Mouse (Mus musculus) yolk sac, embryonic 10.5 days (tissue): Measurements from ENCODE around the gene Stk11.

Experiments used
- DNase-seq: peaks from one replicate; pipeline ENCODE4 v3.0.0-alpha.2; 2017; ENCODE audit warnings: low spot score

Gene Stk11

DNA sequence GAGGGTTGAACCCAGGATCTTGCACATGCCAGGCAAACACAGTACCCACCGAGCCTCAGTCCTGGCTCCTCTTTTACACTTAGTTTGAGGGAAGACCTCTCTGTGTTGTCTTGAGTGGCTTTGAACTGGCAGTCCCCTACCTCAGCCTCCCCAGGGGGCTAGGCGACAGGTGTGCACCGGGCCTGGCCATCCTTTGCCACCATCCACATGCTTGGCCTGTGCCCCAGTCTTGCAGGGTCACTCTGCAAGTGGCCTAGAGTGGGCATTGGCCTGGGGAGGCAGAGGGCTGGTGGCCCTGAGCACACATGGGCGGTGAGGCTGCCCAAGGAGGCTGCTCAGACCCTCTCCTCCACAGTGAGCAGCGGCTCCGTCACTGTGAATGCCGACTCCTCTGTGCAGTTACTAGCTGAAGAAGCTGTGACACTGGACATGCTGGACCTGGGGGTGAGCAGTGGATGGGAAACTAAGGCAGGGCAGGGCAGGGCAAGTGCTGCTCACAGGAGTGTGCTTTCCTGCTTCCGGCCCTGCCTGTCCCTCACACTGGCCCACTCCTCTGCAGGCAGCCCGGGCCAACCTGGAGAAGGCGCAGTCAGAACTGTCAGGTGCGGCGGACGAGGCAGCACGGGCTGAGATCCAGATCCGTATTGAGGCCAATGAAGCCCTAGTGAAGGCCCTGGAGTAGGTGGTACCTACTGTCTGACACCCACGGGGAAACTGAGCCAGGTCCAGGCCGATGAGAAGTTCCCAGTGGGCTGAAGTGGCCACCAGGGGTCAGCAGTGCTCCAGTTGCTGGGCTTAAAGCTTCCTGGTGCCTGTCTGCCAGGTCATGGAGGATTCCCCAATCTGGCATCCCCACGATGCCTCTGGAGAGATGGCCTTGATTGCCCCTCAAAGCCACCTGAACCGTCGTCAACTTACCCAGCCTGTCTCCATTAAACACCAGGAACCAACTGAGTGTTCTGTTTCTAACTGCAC is 29.5 kb downstream of the Stk11 start:
- DNase-seq = no peak

GRCm38 (mm10) chr10:80145896-80146295 is 30.3 kb downstream of the Stk11 start:
- DNase-seq = no peak

GRCm38 (mm10) chr10:80146568-80147011 is 31.0 kb downstream of the Stk11 start:
- DNase-seq = no peak

GRCm38 (mm10) chr10:80147146-80147718 is 31.6 kb downstream of the Stk11 start:
- DNase-seq = no peak

DNA sequence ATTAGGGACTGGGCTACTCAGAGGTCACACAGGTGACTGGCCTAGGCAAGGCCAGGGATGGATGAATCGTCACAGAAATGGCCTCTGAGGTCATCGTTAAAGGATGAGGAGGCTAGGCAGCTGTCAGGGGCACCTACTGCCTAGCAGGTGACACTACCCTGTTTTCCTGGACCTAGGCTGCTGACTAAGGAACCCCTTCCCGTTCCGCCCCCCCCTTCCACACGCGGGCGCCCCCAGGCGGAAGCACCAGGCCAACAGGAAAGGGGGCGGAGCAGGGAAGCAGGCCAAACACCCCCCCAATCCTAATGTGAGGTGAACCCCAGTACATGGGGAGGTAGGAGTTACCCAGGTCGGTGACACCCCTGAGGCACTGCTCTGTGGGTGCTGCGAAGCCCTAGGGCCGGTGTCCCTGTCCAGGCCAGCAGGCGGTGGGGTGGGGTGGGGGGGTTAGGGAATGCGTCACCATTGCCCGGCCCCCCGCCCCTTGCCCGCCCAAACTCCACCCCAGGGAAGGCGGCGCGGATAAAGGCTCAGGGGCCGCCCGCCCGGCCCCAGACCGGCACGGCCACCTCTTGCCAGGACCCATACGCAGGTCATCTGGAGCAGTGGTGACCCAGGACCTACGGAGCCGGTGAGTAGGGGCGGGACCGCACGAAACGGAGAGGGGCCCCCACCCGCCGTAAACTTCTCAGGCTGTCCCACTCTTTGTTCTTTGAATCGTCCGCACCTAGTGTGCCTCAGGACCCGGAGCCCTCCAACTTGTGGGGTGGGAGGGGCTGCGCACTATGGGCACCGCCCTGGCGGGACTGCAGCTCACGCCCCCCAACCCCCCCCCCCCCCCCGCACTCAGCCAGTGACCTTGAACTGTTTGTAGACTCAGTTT is 32.4 kb downstream of the Stk11 start, which contains the start of gene Midn:
Gene Midn, plus strand, starts transcription at position 554 of the 883 bp plus-strand sequence.
- DNase-seq = peak; percentile 94

GRCm38 (mm10) chr10:80148610-80149290 is 33.1 kb downstream of the Stk11 start:
- DNase-seq = peak; percentile 94

DNA sequence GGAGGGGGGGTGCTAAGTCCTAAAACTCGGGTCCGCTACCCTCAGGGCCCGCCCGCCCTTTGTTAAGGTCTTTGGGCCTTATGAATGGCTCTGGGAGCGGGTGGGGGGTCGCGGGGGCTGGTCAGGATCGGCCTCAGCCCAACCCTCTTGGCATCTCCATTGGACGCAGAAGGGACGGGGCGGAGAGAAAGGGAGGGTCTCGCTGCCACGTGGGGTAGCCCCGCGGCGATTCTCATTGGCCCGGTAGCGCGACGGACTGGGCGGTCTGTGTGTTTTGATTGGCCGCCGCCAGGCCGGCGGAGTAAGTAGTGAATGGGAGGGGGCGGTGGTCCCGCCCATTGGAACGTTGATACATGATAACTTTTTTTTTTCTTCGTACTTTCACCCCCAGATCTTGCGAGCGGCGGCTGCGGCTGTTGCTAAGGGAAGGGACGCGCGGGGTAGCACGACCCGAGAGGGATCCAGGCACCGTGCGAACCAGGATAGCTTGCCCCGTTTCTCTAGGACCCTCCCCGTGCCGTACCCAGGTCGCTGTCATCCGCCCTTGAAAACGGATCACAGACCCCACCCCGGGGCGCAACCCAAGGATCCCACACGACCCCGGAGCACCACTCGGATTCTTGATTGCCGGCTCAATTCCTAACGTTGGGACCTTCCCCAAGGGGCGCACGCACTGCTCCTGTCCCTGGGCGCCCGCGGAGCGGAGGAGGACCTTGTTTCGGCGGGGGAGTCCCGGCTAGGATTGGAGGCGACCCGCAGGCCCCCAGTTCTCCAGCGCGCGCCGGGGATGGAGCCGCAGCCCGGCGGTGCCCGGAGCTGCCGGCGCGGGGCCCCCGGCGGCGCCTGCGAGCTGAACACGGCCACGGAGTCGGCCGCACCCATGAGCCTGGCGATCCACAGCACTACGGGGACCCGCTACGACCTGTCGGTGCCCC is 34.0 kb downstream of the Stk11 start:
- DNase-seq = peak; percentile 99

DNA sequence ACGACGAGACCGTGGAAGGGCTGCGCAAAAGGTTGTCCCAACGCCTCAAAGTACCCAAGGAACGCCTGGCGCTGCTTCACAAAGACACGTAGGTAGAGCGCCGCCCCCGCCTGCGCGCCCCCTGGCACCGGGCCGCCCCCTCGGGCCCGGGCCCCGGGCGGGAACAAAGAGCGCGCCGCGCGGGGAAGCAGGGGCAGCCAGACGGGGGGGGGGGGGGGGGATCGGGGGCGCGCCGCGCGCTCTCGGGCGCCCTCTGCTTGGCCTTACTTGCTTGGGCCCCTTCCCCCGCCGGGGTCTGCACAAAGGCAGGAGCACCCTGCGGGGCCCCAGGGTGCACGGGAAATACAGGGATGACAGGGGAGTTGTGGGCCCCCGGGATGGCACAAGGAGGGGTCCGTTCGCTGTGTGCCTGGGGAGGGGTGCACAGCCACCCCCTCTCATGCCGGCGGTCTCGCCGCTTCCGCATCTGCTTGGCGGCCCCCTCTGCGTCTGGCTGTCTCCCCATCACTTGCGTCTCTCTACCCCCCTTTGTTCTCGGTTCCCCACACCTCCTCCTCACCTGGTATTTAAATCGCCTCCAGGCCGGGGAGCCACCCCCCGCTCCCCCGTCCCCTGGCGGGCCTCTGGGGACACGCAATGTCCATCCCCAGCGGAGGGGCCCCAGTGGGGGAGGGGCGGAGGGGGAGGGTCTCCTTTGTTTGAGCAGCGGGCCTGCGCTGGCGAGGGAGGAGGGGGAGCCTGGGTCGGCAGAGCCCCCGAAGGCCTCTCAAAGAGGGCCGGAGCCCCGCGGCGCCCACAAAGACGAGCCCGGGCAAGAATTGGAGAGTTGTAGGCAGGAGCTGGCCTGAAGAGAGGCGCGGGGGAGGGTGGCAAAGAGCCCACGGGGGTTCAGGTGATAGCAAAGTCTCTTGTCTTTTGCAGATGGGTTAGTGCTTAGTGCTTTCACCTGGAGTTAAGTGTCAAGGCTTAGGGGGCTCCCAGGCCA is 34.9 kb downstream of the Stk11 start:
- DNase-seq = peak; percentile 82

DNA sequence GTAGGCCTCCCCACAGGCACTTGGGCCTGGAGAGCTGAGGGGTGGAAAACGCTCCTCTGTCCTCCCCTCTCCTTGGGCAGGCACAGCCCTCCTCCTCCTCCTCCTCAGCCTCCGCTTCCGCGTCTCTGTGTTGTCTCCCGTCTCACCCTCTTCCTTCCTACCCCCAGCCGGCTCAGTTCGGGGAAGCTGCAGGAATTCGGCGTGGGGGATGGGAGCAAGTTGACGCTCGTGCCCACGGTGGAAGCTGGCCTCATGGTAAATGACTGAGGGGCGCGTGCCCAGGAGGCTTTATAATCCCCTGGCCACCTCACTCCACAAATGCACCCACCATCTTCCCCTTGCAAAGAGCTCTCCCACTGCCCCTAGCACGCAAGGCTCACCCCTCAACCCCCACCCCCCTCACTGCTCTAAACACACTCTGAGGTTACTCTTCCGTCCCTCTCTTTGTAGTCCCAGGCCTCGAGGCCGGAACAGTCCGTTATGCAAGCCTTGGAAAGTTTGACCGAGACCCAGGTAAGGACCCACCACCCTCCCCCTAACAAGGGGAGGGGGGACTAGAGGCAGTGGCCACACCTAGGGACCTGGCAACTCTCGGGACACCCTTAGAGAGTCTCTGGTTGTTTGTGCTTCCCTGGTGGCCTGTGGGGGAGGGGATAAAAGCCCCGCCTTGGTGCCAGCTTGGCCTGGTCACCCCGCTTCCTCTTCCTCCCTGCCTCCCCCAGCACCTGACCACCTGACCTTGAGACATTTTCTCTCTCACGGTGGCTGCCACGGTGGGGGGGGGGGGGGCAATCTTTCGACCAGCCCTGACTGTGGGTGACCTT is 35.8 kb downstream of the Stk11 start:
- DNase-seq = peak; percentile 71

DNA sequence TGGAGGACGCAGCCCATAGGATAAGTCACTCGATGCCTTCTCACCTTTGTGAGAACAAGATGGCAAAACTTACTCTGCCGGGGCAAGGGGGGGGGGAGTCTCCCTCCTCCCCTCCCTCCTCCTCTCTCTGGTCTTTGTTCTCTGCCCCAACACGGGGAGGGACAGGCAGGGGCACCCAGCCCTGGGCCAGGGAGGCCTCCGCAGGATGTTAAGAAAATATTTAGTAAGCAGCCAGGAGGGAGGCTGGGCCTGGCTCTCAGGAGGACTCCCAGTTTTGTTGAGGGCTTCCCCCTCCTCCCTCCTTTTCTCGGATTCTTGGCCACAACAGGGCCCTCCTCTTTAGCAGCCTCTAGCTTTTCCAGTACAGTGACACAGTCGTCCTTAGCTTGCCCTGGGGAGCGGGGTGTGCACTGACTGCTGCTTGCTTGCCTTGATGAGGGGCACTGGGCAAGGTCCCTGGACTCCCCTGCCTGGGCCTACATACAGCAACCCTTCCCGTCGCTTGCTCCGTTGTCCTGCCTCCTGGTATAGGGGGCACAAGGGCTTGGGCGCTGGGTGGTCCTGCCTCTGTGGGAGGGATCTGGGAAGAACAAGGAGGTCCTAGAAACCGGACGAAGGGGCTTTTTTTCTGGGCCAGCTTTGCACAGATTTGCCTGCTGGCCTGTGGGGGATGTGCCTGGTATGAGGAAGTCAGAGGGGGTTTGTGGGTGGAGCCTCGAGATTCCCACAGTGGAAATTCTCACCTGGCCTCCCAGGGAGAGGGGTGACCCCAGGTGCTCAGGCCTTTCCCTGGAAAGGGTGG is 36.7 kb downstream of the Stk11 start:
- no peak for DNase-seq

DNA sequence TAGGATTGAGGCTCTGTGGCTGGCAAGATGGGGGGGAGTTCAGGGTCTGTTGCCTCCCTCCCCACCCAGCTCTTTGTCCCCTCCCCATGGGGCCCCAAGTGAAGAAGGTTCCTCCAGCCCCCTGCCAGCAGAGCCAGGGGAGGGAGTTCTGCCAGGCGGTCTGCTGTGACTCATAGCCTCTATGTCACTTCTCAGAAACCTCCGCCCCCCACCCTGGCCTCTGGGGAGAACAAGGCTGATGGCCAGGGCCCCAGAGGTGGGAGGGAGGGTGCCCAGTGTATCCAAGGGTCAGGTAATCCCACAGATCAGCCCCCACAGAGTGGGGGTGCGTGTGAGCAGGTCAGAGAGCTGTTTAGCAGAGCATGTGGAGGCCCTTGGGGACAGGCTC is 37.3 kb downstream of the Stk11 start:
- DNase-seq = peak; percentile 72

DNA sequence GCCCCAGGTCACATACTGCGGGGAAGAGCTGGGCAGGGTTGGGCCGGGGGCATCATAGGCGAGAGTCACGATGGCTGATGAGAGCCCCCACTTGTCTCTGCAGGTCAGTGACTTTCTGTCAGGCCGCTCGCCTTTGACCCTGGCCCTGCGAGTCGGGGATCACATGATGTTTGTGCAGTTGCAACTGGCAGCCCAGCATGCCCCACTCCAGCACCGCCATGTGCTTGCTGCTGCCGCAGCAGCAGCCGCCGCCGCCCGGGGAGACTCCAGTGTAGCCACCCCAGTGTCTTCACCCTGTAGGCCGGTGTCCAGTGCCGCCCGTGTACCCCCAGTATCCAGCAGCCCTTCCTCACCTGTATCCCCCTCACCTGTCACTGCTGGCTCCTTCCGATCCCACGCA is 38.1 kb downstream of the Stk11 start:
- no peak for DNase-seq

DNA sequence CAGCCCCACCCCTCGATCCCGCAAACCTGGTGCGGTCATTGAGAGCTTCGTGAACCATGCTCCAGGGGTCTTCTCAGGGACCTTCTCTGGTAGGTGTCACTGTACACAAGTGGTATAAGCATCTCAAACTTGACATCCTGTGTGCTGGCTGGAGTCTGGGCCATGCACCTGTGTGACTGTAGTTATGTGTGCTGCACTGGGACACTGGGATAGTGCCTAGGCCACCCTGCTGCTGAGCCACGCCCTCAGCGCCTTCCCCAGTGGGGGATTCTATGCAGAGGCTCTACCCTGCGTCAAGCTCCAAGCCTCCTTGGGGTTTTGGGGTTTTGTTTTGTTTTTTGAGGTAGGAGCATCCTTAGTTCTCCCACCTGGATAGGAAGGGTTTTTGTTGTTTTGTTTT is 38.8 kb downstream of the Stk11 start:
- DNase-seq = no peak

DNA sequence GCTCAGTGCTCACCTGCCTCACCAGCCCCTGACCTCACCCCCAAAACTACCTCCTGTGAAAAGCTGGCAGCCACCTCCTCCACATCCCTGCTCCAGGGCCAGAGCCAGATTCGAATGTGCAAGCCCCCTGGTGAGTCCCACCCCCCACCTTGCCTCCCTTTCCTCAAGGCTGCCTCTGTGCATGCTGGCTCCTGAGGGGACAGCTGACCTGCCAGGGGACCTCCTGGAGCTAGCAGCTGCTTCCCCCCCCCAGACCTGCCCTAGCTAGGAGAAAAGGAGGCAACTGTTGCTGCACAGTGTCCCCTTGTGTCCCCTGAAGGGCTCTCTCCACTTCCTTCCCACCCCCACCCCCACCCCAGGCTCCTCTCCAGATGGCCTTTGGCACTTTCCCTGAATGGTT is 39.7 kb downstream of the Stk11 start:
- DNase-seq = no peak

DNA sequence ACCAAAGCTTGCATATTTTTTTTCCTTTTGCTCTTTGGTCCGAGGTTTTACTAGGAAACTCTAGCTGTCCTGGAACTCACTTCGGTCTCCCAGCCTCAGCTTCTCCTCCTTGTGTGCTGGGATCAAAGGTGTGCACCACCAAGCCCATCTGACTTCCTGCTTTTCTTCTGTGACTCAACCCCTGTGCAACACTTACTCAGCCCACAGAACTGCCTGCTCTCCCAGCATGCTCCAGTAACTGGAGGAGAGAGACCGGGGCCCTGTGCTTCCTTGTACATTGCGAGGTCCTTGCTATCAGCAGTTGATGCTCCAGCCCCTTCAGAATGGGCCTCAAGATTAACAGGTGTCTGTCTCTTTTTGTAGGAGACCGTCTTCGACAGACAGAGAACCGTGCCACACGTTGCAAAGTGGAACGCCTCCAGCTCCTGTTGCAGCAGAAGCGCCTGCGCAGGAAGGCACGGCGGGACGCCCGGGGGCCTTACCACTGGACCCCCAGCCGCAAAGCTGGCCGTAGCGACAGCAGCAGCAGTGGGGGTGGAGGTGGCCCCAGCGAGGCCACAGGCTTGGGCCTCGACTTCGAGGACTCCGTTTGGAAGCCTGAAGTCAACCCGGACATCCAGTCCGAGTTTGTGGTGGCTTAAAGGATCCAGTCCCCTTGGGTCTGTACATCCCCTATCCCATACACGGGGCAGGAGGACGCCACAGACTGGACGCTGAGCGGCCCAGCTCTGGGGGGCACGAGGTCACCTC is 40.6 kb downstream of the Stk11 start:
- DNase-seq = no peak

DNA sequence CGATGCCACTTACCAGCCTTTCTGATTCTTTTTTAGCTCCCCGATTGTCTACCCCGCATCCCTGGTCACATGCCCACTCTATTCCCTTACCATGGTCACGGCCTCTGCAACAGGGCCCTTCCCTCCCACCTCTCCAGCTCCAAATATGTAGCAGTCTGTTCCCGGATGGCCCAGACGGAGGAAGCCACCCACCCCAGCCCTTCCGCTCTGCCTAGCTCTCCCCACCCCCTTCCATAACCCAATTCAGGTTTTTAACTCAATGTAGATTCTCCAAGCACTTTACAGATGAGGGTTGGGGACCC is 41.1 kb downstream of the Stk11 start:
- DNase-seq = no peak
